Mouse (Mus musculus): Measurements from ENCODE around the gene Gm14819. TPM values are rescaled to one million over a fixed set of nuclear protein-coding genes. Genes with fewer than 3 reads are reported as not detected.
"Not testable (repeated sequence)": the region's sequence is repeated elsewhere in the genome, so short reads cannot be mapped to it uniquely, and the experiment has no call there.

Gm14819 gene
- not detected in 2 replicates for polyA plus RNA-seq (2015; fragmentation: Nextera tagmentation; extraction: Ambion mirVana)

DNA sequence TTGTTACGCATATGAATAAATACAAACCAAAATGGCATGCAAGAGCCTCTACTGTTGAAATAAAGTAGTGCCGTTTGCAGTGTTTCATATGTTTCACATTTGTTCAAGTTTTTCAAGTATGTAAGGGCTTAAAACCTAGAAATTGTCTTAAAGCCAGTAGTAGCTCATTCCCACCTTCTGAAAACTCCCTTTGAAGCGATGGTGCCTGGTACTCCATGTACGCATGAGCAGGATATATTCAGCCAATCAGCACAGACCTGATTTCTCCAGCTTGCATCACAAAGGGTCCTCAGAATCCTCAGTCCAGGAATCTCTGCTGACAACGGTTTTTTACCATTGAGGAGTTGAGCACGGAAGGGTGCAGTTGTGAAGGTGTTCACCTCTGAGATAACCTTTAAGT lies at the start of gene Gm14819:
Gene Gm14819, plus strand, starts transcription at position 301 of the 400 bp plus-strand sequence.
- not testable (repeated sequence) for H3K9ac ChIP-seq; H3K9me3 ChIP-seq; H3K4me1 ChIP-seq; H3K36me3 ChIP-seq; H3K27ac ChIP-seq; ATAC-seq (ENCODE audit: insufficient read depth, low FRiP score, low read depth); H3K4me2 ChIP-seq; H3K4me3 ChIP-seq (replicated peaks); H3K27me3 ChIP-seq (replicated peaks)
- no CpG with 5 or more reads among the region's 6 CpGs for WGBS

Measured in stomach, embryonic 15.5 days (tissue).